Mouse (Mus musculus): Measurements from ENCODE around the gene Frzb. TPM values are rescaled to one million over a fixed set of nuclear protein-coding genes. Genes with fewer than 3 reads are reported as not detected.

Gene Frzb
- polyA plus RNA-seq, 1 experiment from 2014 or later: 21.9 TPM

DNA sequence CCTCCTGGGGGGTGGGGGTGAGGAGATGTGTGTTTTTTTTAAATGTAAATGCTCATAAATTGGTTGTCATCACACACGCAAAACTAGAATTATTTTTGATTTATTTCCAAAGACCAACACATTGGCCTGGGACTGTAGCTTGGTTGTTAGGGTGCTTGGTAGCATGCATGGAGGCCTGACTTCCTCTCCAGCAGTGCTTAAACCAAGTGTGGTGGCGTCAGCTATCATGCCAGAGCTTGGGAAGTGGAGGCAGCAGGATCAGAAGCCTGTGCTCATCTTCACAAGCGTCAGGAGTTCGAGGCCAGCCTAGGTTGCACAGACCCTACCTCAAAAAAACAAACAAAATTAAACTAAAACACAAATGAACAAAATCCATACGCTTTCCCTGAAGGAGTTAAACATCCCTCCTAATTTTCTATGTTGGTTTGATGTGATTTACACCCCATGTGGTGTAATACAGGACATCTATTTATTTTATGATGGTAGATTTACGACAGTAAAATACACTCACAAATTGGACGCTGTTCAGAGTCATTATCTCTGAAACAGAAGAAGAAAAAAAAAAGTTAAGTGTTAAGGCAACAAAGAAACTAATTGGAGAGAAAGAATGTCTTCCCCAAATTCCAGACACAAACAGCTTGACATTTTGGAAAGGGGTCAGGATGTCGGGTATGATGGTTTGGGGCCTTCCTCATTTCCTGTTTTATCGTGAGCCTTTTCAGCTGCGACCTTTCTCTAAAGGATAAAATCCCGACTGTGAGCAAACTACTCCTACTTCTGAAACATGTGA, 12.4 kb downstream of the Frzb start:
- no peak overlapping the region for H3K27ac ChIP-seq (ENCODE audit: low read depth, low read length)
- H3K4me1 ChIP-seq (ENCODE audit: control insufficient read depth, insufficient read depth, low read length): no peaks in the 10 kb centered on the region
- peak; percentile 63 for ATAC-seq (ENCODE audit: low FRiP score, low TSS enrichment)
- 43% methylated on average over 11 of the region's 11 CpGs for WGBS
- H3K9ac ChIP-seq (ENCODE audit: low read depth, low read length): no peak overlapping the region
- no peaks in the 10 kb centered on the region for H3K27me3 ChIP-seq (ENCODE audit: control insufficient read depth, insufficient read depth, low read length)
- no peaks in the 10 kb centered on the region for H3K9me3 ChIP-seq (ENCODE audit: control insufficient read depth, low read length)
- H3K4me3 ChIP-seq (ENCODE audit: low read length): no peak overlapping the region
- H3K4me2 ChIP-seq (replicated peaks; ENCODE audit: low read depth, low read length): no peak overlapping the region
- no peaks in the 10 kb centered on the region for H3K36me3 ChIP-seq (ENCODE audit: control insufficient read depth, insufficient read depth, low read length)

DNA sequence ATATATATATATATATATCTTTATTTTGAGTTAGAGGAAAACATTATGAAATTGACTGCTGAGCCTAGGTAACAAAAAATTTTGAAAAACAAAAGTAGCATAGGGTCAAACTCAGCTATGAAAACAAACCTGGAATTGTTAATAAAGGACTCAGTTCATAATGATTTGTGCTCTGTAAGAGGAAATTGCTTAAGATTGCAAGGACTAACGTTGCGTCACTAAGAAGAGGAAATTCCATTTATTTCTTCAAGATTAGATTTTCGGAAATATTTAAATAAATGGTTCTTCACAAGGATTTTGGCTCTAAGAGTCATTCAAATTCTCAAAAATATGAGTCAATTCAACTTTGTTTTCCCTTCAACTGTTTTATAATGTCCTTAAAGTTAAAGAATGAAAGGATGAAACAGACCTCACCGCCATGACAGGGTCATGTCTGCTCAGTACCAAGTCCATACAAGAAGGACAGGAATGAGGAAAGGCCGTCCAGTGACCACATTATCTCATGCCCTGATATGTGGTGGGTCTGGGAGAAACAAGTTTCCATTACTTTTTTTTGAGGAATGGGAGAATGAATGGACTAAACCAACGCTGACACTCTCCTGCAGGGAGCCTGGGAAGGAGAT, 14.1 kb downstream of the Frzb start:
- WGBS: 85% methylated on average over 6 of the region's 6 CpGs

DNA sequence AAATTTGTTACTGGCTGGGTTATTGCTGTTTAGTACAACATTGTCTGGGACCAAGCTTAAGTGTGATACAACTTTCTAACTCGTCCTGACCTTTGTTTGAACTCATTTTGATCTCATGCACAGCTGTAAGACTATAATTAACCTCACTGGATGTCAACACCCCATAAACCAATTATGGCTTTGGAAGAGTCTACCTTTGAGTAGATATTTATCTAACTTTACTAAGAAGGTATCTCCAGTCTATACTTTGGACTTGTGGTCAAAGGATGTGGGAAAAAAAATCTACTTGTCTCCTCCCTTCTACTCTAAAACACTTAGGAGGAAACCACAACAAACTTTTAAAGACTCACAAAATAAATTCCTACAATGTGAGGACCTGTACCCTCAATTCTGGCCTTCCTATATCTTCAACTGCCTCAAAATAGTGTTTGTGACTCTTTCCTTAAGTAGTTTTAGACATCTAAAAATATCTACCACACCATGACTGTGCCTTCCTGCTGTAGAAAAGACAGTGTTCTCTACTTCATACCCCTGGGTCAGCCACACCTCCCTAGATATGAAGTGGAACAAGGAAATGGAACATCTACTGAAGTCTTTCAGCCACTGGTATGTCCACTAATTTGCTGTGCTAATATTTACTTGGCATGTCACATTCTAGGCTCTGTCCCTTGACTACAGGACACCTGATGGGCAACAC, 16.9 kb downstream of the Frzb start:
- 42% methylated on average over 1 of the region's 1 CpGs for WGBS
- no peak for ATAC-seq (ENCODE audit: low FRiP score, low TSS enrichment)
- Histone ChIP-seq H3K27ac (ENCODE audit: low read depth, low read length) (no peak overlapping the region), H3K4me1 (ENCODE audit: control insufficient read depth, insufficient read depth, low read length) (no peaks in the 10 kb centered on the region), H3K4me3 (ENCODE audit: low read length) (no peak overlapping the region), H3K9ac (ENCODE audit: low read depth, low read length) (no peak overlapping the region), H3K27me3 (ENCODE audit: control insufficient read depth, insufficient read depth, low read length) (no peaks in the 10 kb centered on the region), H3K4me2 (replicated peaks; ENCODE audit: low read depth, low read length) (no peak overlapping the region), H3K9me3 (ENCODE audit: control insufficient read depth, low read length) (no peaks in the 10 kb centered on the region), H3K36me3 (ENCODE audit: control insufficient read depth, insufficient read depth, low read length) (no peaks in the 10 kb centered on the region)

More for the DNA sequence above, 14.1 kb downstream of the Frzb start:
- Histone ChIP-seq H3K9me3 (ENCODE audit: control insufficient read depth, low read length) (no peaks in the 10 kb centered on the region), H3K27me3 (ENCODE audit: control insufficient read depth, insufficient read depth, low read length) (no peaks in the 10 kb centered on the region), H3K4me3 (ENCODE audit: low read length) (no peak overlapping the region), H3K9ac (ENCODE audit: low read depth, low read length) (no peak overlapping the region), H3K36me3 (ENCODE audit: control insufficient read depth, insufficient read depth, low read length) (no peaks in the 10 kb centered on the region), H3K4me1 (ENCODE audit: control insufficient read depth, insufficient read depth, low read length) (no peaks in the 10 kb centered on the region), H3K27ac (ENCODE audit: low read depth, low read length) (no peak overlapping the region), H3K4me2 (replicated peaks; ENCODE audit: low read depth, low read length) (no peak overlapping the region)
- no peak for ATAC-seq (ENCODE audit: low FRiP score, low TSS enrichment)

DNA sequence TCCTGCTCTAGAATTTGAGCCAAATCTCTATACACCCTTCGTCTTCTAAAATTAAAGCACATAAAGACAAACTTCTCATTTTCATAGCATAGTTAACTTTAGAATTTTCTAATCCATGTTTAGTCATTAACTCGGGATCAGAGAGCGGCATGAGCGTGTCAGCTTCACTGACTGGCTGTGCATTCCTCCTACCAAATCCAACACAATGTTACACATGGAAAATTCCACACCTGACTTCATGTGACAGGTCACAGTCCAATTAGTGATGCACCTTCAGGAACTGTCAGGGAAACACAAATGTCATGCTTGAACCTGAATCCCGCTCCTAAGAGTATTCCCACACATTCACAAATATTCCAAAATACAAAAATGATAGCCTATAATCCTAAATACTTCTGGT, 24.3 kb downstream of the Frzb start:
- ATAC-seq (ENCODE audit: low FRiP score, low TSS enrichment): no peak
- no peak overlapping the region for H3K4me3 ChIP-seq (ENCODE audit: low read length)
- no peaks in the 10 kb centered on the region for H3K36me3 ChIP-seq (ENCODE audit: control insufficient read depth, insufficient read depth, low read length)
- no peaks in the 10 kb centered on the region for H3K4me1 ChIP-seq (ENCODE audit: control insufficient read depth, insufficient read depth, low read length)
- H3K9ac ChIP-seq (ENCODE audit: low read depth, low read length): no peak overlapping the region
- WGBS: 93% methylated on average over 5 of the region's 5 CpGs
- no peak overlapping the region for H3K4me2 ChIP-seq (replicated peaks; ENCODE audit: low read depth, low read length)
- H3K27me3 ChIP-seq (ENCODE audit: control insufficient read depth, insufficient read depth, low read length): no peaks in the 10 kb centered on the region
- no peaks in the 10 kb centered on the region for H3K9me3 ChIP-seq (ENCODE audit: control insufficient read depth, low read length)
- H3K27ac ChIP-seq (ENCODE audit: low read depth, low read length): no peak overlapping the region

DNA sequence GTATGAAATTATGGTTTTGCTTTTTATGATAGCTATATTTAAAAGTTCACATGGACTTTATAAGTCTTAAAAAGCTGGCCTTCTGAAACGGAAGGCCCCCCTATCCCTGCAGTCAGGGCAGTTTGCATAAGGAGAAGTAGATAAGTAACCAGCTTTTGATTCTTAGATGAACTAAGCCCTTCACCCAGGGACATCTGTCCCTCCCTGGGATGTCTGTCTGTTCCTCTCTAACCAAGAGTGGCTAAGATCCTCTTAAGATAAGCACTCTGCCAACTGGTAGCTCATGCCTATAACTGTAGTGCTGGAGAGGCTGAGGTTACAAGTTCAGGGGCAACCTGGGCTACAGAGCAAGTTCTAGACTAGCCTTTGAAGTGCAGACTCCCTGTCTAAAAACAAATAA, 25.4 kb downstream of the Frzb start:
- H3K27ac ChIP-seq (ENCODE audit: low read depth, low read length): no peak overlapping the region
- no peaks in the 10 kb centered on the region for H3K4me1 ChIP-seq (ENCODE audit: control insufficient read depth, insufficient read depth, low read length)
- no peak overlapping the region for H3K4me3 ChIP-seq (ENCODE audit: low read length)
- H3K9me3 ChIP-seq (ENCODE audit: control insufficient read depth, low read length): no peaks in the 10 kb centered on the region
- H3K4me2 ChIP-seq (replicated peaks; ENCODE audit: low read depth, low read length): no peak overlapping the region
- no peak for ATAC-seq (ENCODE audit: low FRiP score, low TSS enrichment)
- no peak overlapping the region for H3K9ac ChIP-seq (ENCODE audit: low read depth, low read length)
- no peaks in the 10 kb centered on the region for H3K27me3 ChIP-seq (ENCODE audit: control insufficient read depth, insufficient read depth, low read length)
- 68% methylated on average over 1 of the region's 1 CpGs for WGBS
- H3K36me3 ChIP-seq (ENCODE audit: control insufficient read depth, insufficient read depth, low read length): no peaks in the 10 kb centered on the region

DNA sequence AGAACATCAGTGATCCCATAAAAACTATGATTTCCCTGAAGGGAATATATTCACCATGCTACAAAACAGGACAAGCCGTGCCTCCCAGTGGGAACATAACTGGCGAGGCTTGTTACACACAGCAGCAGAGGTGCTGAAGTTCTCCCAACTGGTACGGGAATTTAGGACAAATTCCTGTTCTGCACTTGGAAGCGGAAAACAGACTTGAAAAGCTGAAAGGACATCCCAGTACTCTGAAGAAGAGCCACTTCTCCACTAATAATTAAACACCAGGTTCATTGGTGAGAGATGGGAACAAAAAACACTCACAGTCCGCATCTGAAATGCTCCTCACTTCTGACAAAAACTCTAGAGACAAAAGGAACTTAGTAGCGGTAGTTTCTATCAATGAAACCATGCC, 31.1 kb downstream of the Frzb start:
- Histone ChIP-seq H3K36me3 (ENCODE audit: control insufficient read depth, insufficient read depth, low read length) (no peaks in the 10 kb centered on the region), H3K27me3 (ENCODE audit: control insufficient read depth, insufficient read depth, low read length) (no peaks in the 10 kb centered on the region; the same call in 1 of the 2 replicates), H3K4me2 (replicated peaks; ENCODE audit: low read depth, low read length) (no peak overlapping the region), H3K27ac (ENCODE audit: low read depth, low read length) (no peak overlapping the region), H3K4me3 (ENCODE audit: low read length) (no peak overlapping the region), H3K9me3 (ENCODE audit: control insufficient read depth, low read length) (no peaks in the 10 kb centered on the region), H3K9ac (ENCODE audit: low read depth, low read length) (no peak overlapping the region), H3K4me1 (ENCODE audit: control insufficient read depth, insufficient read depth, low read length) (no peaks in the 10 kb centered on the region)
- 81% methylated on average over 6 of the region's 6 CpGs for WGBS
- ATAC-seq (ENCODE audit: low FRiP score, low TSS enrichment): no peak

DNA sequence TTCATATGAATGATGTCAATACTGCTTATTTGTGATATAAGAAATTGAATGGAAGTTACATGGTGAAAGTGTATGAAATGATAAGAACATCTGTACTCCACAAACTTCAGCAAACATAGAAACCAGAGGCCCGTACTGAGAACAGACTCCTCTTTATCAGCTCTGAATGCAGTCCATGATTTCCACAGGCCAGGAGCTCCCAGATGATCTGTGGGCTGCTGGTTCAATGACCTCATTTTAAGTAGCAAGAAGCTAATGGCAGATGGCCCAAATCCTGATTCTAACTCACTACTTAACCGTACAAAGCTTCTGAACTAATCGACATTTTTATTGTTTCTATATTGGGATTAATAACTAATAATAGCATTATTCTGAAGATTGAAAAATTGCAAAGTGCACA, 33.0 kb downstream of the Frzb start:
- H3K9me3 ChIP-seq (ENCODE audit: control insufficient read depth, low read length): no peaks in the 10 kb centered on the region
- H3K36me3 ChIP-seq (ENCODE audit: control insufficient read depth, insufficient read depth, low read length): no peaks in the 10 kb centered on the region
- no peak overlapping the region for H3K4me2 ChIP-seq (replicated peaks; ENCODE audit: low read depth, low read length)
- H3K4me3 ChIP-seq (ENCODE audit: low read length): no peak overlapping the region
- peaks cover 9% of the 10 kb centered on the region for H3K4me1 ChIP-seq (ENCODE audit: control insufficient read depth, insufficient read depth, low read length)
- 93% methylated on average over 3 of the region's 3 CpGs for WGBS
- H3K9ac ChIP-seq (ENCODE audit: low read depth, low read length): no peak overlapping the region
- no peak for ATAC-seq (ENCODE audit: low FRiP score, low TSS enrichment)
- no peak overlapping the region for H3K27ac ChIP-seq (ENCODE audit: low read depth, low read length)
- H3K27me3 ChIP-seq (ENCODE audit: control insufficient read depth, insufficient read depth, low read length): no peaks in the 10 kb centered on the region; the same call in 1 of the 2 replicates

DNA sequence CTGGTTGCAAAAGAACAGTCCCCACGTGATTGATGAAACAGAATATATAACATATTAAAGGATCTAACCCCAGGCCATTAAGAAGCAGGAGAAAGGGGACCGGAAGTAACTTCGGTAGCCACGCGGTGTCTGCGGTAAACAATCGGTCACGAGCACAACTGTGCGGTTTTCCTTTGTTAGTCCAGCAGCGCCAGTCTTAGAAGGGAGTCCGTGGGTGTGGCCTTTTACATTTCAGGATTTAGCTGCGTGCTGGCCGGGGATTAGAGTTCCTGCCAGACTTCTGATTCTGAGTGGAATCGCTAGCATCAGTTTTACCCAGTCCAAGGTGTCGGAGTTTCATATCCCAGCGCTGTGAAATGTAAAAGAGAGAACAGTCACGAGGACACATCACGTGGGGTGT, 34.3 kb downstream of the Frzb start:
- Histone ChIP-seq H3K4me2 (replicated peaks; ENCODE audit: low read depth, low read length) (no peak overlapping the region), H3K27me3 (ENCODE audit: control insufficient read depth, insufficient read depth, low read length) (no peaks in the 10 kb centered on the region; the same call in 1 of the 2 replicates), H3K27ac (ENCODE audit: low read depth, low read length) (no peak overlapping the region), H3K9ac (ENCODE audit: low read depth, low read length) (no peak overlapping the region), H3K9me3 (ENCODE audit: control insufficient read depth, low read length) (no peaks in the 10 kb centered on the region), H3K4me1 (ENCODE audit: control insufficient read depth, insufficient read depth, low read length) (peaks cover 9% of the 10 kb centered on the region), H3K4me3 (ENCODE audit: low read length) (no peak overlapping the region), H3K36me3 (ENCODE audit: control insufficient read depth, insufficient read depth, low read length) (no peaks in the 10 kb centered on the region)
- WGBS: 76% methylated on average over 18 of the region's 18 CpGs
- no peak for ATAC-seq (ENCODE audit: low FRiP score, low TSS enrichment)

All from kidney, embryonic 14.5 days (tissue).